Mouse (Mus musculus) central nervous system, embryonic 18 days (tissue): ENCODE results near the gene Rnpepl1. TPM values are rescaled to one million over a fixed set of nuclear protein-coding genes. Genes with fewer than 3 reads are reported as not detected.

ENCODE experiments used
- polyA plus RNA-seq: library from polyadenylated mRNA; depleted of rRNA; stranded (reverse); fragments of >200 nt; gene quantifications from 2 replicates; pipeline ENCODE4 v1.2.3, GENCODE M21; 2012; rRNA removed

Rnpepl1 gene
- polyA plus RNA-seq, result 43.0 and 44.9 TPM in 2 replicates

GRCm38 (mm10) chr1:92910239-92910885 lies at the start of gene Rnpepl1:
Gene Rnpepl1 (plus strand): TSS chr1:92910783.

GRCm38 (mm10) chr1:92902786-92903185 lies 7.8 kb upstream of the Rnpepl1 start, which contains the start of gene Ankmy1:
Gene Ankmy1 (minus strand): TSS chr1:92902906.

GRCm38 (mm10) chr1:92906779-92907631 lies 3.6 kb upstream of the Rnpepl1 start, which contains the start of gene Dusp28:
Gene Dusp28 (plus strand): TSS chr1:92906981.

GRCm38 (mm10) chr1:92934182-92934827 lies 23.7 kb downstream of the Rnpepl1 start, which contains the start of gene Capn10:
Gene Capn10 (plus strand): TSS chr1:92934376.

GRCm38 (mm10) chr1:92950607-92951006 lies 40.0 kb downstream of the Rnpepl1 start, which contains the start of gene Gpr35:
Gene Gpr35 (plus strand): TSS chr1:92950865.

Other genes starting within 250 kb of the Rnpepl1 start
- gene Gpc1, start 79.1 kb upstream of the Rnpepl1 start, polyA plus RNA-seq, result 150 and 154 TPM in 2 replicates
- gene Ankmy1, start 7.9 kb upstream of the Rnpepl1 start, polyA plus RNA-seq, result 0.20 and 0.30 TPM in 2 replicates
- 16.0 and 16.2 TPM in 2 replicates for gene Dusp28, start 3.8 kb upstream of the Rnpepl1 start, polyA plus RNA-seq
- 59.9 and 64.3 TPM in 2 replicates for gene Capn10, start 23.6 kb downstream of the Rnpepl1 start, polyA plus RNA-seq
- 0.26 and 0.31 TPM in 2 replicates for gene Gpr35, start 40.1 kb downstream of the Rnpepl1 start, polyA plus RNA-seq
- not detected in 2 replicates for gene Aqp12, start 95.6 kb downstream of the Rnpepl1 start, polyA plus RNA-seq
- 208 and 228 TPM in 2 replicates for gene Kif1a, start 191.2 kb downstream of the Rnpepl1 start, polyA plus RNA-seq
- gene Agxt, start 224.5 kb downstream of the Rnpepl1 start, polyA plus RNA-seq, result not detected in 2 replicates